Mouse (Mus musculus): ENCODE data around the gene Ank3. TPM values are rescaled to one million over a fixed set of nuclear protein-coding genes. Genes with fewer than 3 reads are reported as not detected.
A peak's percentile ranks its signal among the peaks of the same experiment; 100 is the strongest.

The Ank3 gene
- polyA plus RNA-seq, 1 experiment from 2014 or later: 24.7 TPM

- Histone ChIP-seq H3K36me3 (ENCODE audit: control insufficient read depth, insufficient read depth, low read length) (no peaks in the 10 kb centered on the region), H3K4me3 (ENCODE audit: low read depth, low read length) (no peak overlapping the region), H3K4me1 (replicated peaks; ENCODE audit: control insufficient read depth, insufficient read depth, low read length) (no peaks in the 10 kb centered on the region), H3K27ac (ENCODE audit: low read depth) (no peak overlapping the region), H3K27me3 (replicated peaks; ENCODE audit: control insufficient read depth, insufficient read depth, low read length) (no peaks in the 10 kb centered on the region), H3K4me2 (ENCODE audit: low read length) (no peak overlapping the region), H3K9ac (ENCODE audit: low read length) (no peak overlapping the region), H3K9me3 (ENCODE audit: control insufficient read depth, low read length) (no peaks in the 10 kb centered on the region)
- DNase-seq (ENCODE audit: low spot score) (no peak), ATAC-seq (replicated peaks; ENCODE audit: low FRiP score, low TSS enrichment, low read depth) (no peak)
- WGBS: 65% methylated on average over 5 of the region's 5 CpGs
Measured at GRCm38 (mm10) chr10:69451006-69451405, 52.4 kb downstream of the Ank3 start.

GRCm38 (mm10) chr10:69452180-69452977 lies 53.8 kb downstream of the Ank3 start:
- Histone ChIP-seq H3K4me2 (ENCODE audit: low read length) (peak overlapping the region; percentile 18; the same call in 1 of the 2 replicates), H3K9ac (ENCODE audit: low read length) (no peak overlapping the region)
- 0 out of 2 replicates have a peak, but pooled peaks have one; percentile 43 for ATAC-seq (replicated peaks; ENCODE audit: low FRiP score, low TSS enrichment, low read depth)

GRCm38 (mm10) chr10:69453531-69453930 lies 55.0 kb downstream of the Ank3 start:
- WGBS: 86% methylated on average over 6 of the region's 6 CpGs
- DNase-seq (ENCODE audit: low spot score) (peak; percentile 50), ATAC-seq (replicated peaks; ENCODE audit: low FRiP score, low TSS enrichment, low read depth) (no peak)
- Histone ChIP-seq H3K27me3 (replicated peaks; ENCODE audit: control insufficient read depth, insufficient read depth, low read length) (no peaks in the 10 kb centered on the region), H3K9ac (ENCODE audit: low read length) (no peak overlapping the region), H3K9me3 (ENCODE audit: control insufficient read depth, low read length) (no peaks in the 10 kb centered on the region), H3K4me3 (ENCODE audit: low read depth, low read length) (no peak overlapping the region), H3K4me1 (replicated peaks; ENCODE audit: control insufficient read depth, insufficient read depth, low read length) (no peaks in the 10 kb centered on the region), H3K4me2 (ENCODE audit: low read length) (no peak overlapping the region), H3K36me3 (ENCODE audit: control insufficient read depth, insufficient read depth, low read length) (no peaks in the 10 kb centered on the region), H3K27ac (ENCODE audit: low read depth) (no peak overlapping the region)

More at GRCm38 (mm10) chr10:69452180-69452977, 53.8 kb downstream of the Ank3 start:
- Histone ChIP-seq H3K36me3 (ENCODE audit: control insufficient read depth, insufficient read depth, low read length) (no peaks in the 10 kb centered on the region), H3K27me3 (replicated peaks; ENCODE audit: control insufficient read depth, insufficient read depth, low read length) (no peaks in the 10 kb centered on the region), H3K9me3 (ENCODE audit: control insufficient read depth, low read length) (no peaks in the 10 kb centered on the region), H3K4me1 (replicated peaks; ENCODE audit: control insufficient read depth, insufficient read depth, low read length) (no peaks in the 10 kb centered on the region), H3K4me3 (ENCODE audit: low read depth, low read length) (no peak overlapping the region), H3K27ac (ENCODE audit: low read depth) (no peak overlapping the region)
- peak; percentile 77 for DNase-seq (ENCODE audit: low spot score)
- 47% methylated on average over 9 of the region's 9 CpGs for WGBS

GRCm38 (mm10) chr10:69454480-69454879 lies 55.9 kb downstream of the Ank3 start:
- DNase-seq (ENCODE audit: low spot score) (peak; percentile 16), ATAC-seq (replicated peaks; ENCODE audit: low FRiP score, low TSS enrichment, low read depth) (no peak)
- Histone ChIP-seq H3K9me3 (ENCODE audit: control insufficient read depth, low read length) (no peaks in the 10 kb centered on the region), H3K4me3 (ENCODE audit: low read depth, low read length) (no peak overlapping the region), H3K4me1 (replicated peaks; ENCODE audit: control insufficient read depth, insufficient read depth, low read length) (no peaks in the 10 kb centered on the region), H3K4me2 (ENCODE audit: low read length) (no peak overlapping the region), H3K36me3 (ENCODE audit: control insufficient read depth, insufficient read depth, low read length) (no peaks in the 10 kb centered on the region), H3K27me3 (replicated peaks; ENCODE audit: control insufficient read depth, insufficient read depth, low read length) (no peaks in the 10 kb centered on the region), H3K27ac (ENCODE audit: low read depth) (no peak overlapping the region), H3K9ac (ENCODE audit: low read length) (no peak overlapping the region)
- 65% methylated on average over 7 of the region's 7 CpGs for WGBS

GRCm38 (mm10) chr10:69464826-69465225 lies 66.3 kb downstream of the Ank3 start:
- Histone ChIP-seq H3K4me2 (ENCODE audit: low read length) (no peak overlapping the region), H3K36me3 (ENCODE audit: control insufficient read depth, insufficient read depth, low read length) (no peaks in the 10 kb centered on the region), H3K9ac (ENCODE audit: low read length) (no peak overlapping the region), H3K27ac (ENCODE audit: low read depth) (no peak overlapping the region), H3K4me3 (ENCODE audit: low read depth, low read length) (no peak overlapping the region), H3K9me3 (ENCODE audit: control insufficient read depth, low read length) (no peaks in the 10 kb centered on the region), H3K27me3 (replicated peaks; ENCODE audit: control insufficient read depth, insufficient read depth, low read length) (no peaks in the 10 kb centered on the region), H3K4me1 (replicated peaks; ENCODE audit: control insufficient read depth, insufficient read depth, low read length) (no peaks in the 10 kb centered on the region)
- no peak for ATAC-seq (replicated peaks; ENCODE audit: low FRiP score, low TSS enrichment, low read depth)
- WGBS: 45% methylated on average over 4 of the region's 4 CpGs
- DNase-seq (ENCODE audit: low spot score): no peak

GRCm38 (mm10) chr10:69465558-69466200 lies 67.1 kb downstream of the Ank3 start:
- no peak overlapping the region for H3K9ac ChIP-seq (ENCODE audit: low read length)
- H3K9me3 ChIP-seq (ENCODE audit: control insufficient read depth, low read length): no peaks in the 10 kb centered on the region
- H3K27ac ChIP-seq (ENCODE audit: low read depth): no peak overlapping the region
- DNase-seq (ENCODE audit: low spot score) (no peak), ATAC-seq (replicated peaks; ENCODE audit: low FRiP score, low TSS enrichment, low read depth) (no peak)
- no peaks in the 10 kb centered on the region for H3K4me1 ChIP-seq (replicated peaks; ENCODE audit: control insufficient read depth, insufficient read depth, low read length)
- no peak overlapping the region for H3K4me3 ChIP-seq (ENCODE audit: low read depth, low read length)
- H3K36me3 ChIP-seq (ENCODE audit: control insufficient read depth, insufficient read depth, low read length): no peaks in the 10 kb centered on the region
- H3K4me2 ChIP-seq (ENCODE audit: low read length): no peak overlapping the region
- no peaks in the 10 kb centered on the region for H3K27me3 ChIP-seq (replicated peaks; ENCODE audit: control insufficient read depth, insufficient read depth, low read length)
- 74% methylated on average over 11 of the region's 11 CpGs for WGBS

GRCm38 (mm10) chr10:69466201-69466585 lies 67.6 kb downstream of the Ank3 start:
- Histone ChIP-seq H3K9me3 (ENCODE audit: control insufficient read depth, low read length) (no peaks in the 10 kb centered on the region), H3K4me3 (ENCODE audit: low read depth, low read length) (no peak overlapping the region), H3K9ac (ENCODE audit: low read length) (no peak overlapping the region), H3K27ac (ENCODE audit: low read depth) (no peak overlapping the region), H3K4me2 (ENCODE audit: low read length) (no peak overlapping the region), H3K27me3 (replicated peaks; ENCODE audit: control insufficient read depth, insufficient read depth, low read length) (no peaks in the 10 kb centered on the region), H3K36me3 (ENCODE audit: control insufficient read depth, insufficient read depth, low read length) (no peaks in the 10 kb centered on the region), H3K4me1 (replicated peaks; ENCODE audit: control insufficient read depth, insufficient read depth, low read length) (no peaks in the 10 kb centered on the region)
- DNase-seq (ENCODE audit: low spot score) (no peak), ATAC-seq (replicated peaks; ENCODE audit: low FRiP score, low TSS enrichment, low read depth) (no peak)
- WGBS: 72% methylated on average over 2 of the region's 2 CpGs

GRCm38 (mm10) chr10:69466586-69466985 lies 68.0 kb downstream of the Ank3 start:
- H3K4me2 ChIP-seq (ENCODE audit: low read length): no peak overlapping the region
- H3K27me3 ChIP-seq (replicated peaks; ENCODE audit: control insufficient read depth, insufficient read depth, low read length): no peaks in the 10 kb centered on the region
- no peak overlapping the region for H3K27ac ChIP-seq (ENCODE audit: low read depth)
- DNase-seq (ENCODE audit: low spot score) (no peak), ATAC-seq (replicated peaks; ENCODE audit: low FRiP score, low TSS enrichment, low read depth) (no peak)
- no peak overlapping the region for H3K4me3 ChIP-seq (ENCODE audit: low read depth, low read length)
- no peaks in the 10 kb centered on the region for H3K36me3 ChIP-seq (ENCODE audit: control insufficient read depth, insufficient read depth, low read length)
- no peaks in the 10 kb centered on the region for H3K4me1 ChIP-seq (replicated peaks; ENCODE audit: control insufficient read depth, insufficient read depth, low read length)
- no peak overlapping the region for H3K9ac ChIP-seq (ENCODE audit: low read length)
- no peaks in the 10 kb centered on the region for H3K9me3 ChIP-seq (ENCODE audit: control insufficient read depth, low read length)
- WGBS: 61% methylated on average over 4 of the region's 4 CpGs

Data from intestine, embryonic 14.5 days (tissue).